Mouse (Mus musculus) midbrain, embryonic 13.5 days (tissue): ENCODE measurements around the gene Tspan6. TPM values are rescaled to one million over a fixed set of nuclear protein-coding genes. Genes with fewer than 3 reads are reported as not detected.

Experiments
- ATAC-seq: fragments of 200-750 bp; cut with Nextera tagmentation; 2 replicates; pipeline ENCODE4 v1.8.0; 2017; ENCODE audit warnings: mild to moderate bottlenecking, moderate TSS enrichment, moderate library complexity
- H3K27ac ChIP-seq: fragments of 300-500 bp; sonication (generic); 2 replicates; pipeline ENCODE4 v1.5.1; 2015; ENCODE audit warnings: inconsistent platforms, mild to moderate bottlenecking, moderate library complexity
- H3K27me3 ChIP-seq: fragments of 300-500 bp; sonication (generic); 2 replicates; pipeline ENCODE4 v1.6.1; 2015; ENCODE audit warnings: mild to moderate bottlenecking, inconsistent platforms
- H3K36me3 ChIP-seq: fragments of 300-500 bp; sonication (generic); 2 replicates; pipeline ENCODE4 v1.6.1; 2015; ENCODE audit warnings: mild to moderate bottlenecking, inconsistent platforms
- H3K4me1 ChIP-seq: fragments of 300-500 bp; sonication (generic); replicated peaks from 2 replicates; pipeline ENCODE4 v1.6.1; 2015; ENCODE audit warnings: inconsistent platforms
- H3K4me2 ChIP-seq: fragments of 300-500 bp; sonication (generic); replicated peaks from 2 replicates; pipeline ENCODE4 v1.6.1; 2015; ENCODE audit warnings: moderate library complexity, mild to moderate bottlenecking, inconsistent platforms
- H3K4me3 ChIP-seq: fragments of 300-500 bp; sonication (generic); replicated peaks from 2 replicates; pipeline ENCODE4 v1.5.1; 2015; ENCODE audit warnings: mild to moderate bottlenecking, inconsistent platforms
- H3K9ac ChIP-seq: fragments of 300-500 bp; sonication (generic); replicated peaks from 2 replicates; pipeline ENCODE4 v1.6.1; 2015; ENCODE audit warnings: mild to moderate bottlenecking, inconsistent platforms
- H3K9me3 ChIP-seq: fragments of 300-500 bp; sonication (generic); 2 replicates; pipeline ENCODE4 v1.6.1; 2016; ENCODE audit warnings: mild to moderate bottlenecking, inconsistent platforms
- WGBS: fragments of 180-500 bp; shearing (Covaris S2); methylation state at CpG from one replicate; pipeline ENCODE4 v1.1.7; 2015; 5-methylcytosine and 5-hydroxymethylcytosine counted together
- polyA plus RNA-seq: library from polyadenylated mRNA; unstranded; fragments of >200 nt; fragmentation: Nextera tagmentation; extraction: Ambion mirVana; gene quantifications from 2 replicates; pipeline ENCODE4 v1.2.1, GENCODE M21; 2015

Tspan6 gene
- polyA plus RNA-seq, 1 experiment from 2014 or later = 240 TPM

GRCm38 (mm10) chrX:133888111-133888510, 10.1 kb downstream of the Tspan6 start:
- ATAC-seq = no peak

GRCm38 (mm10) chrX:133887308-133887707, 10.9 kb downstream of the Tspan6 start:
- WGBS = 99% methylated on average over 3 of the region's 3 CpGs
- ATAC-seq = no peak
- Histone ChIP-seq H3K9ac (no peak overlapping the region), H3K4me3 (no peak overlapping the region), H3K27me3 (no peaks in the 10 kb centered on the region), H3K9me3 (no peaks in the 10 kb centered on the region), H3K27ac (no peak overlapping the region), H3K4me1 (no peaks in the 10 kb centered on the region), H3K36me3 (peaks cover 13% of the 10 kb centered on the region), H3K4me2 (no peak overlapping the region)

More at GRCm38 (mm10) chrX:133888111-133888510, 10.1 kb downstream of the Tspan6 start:
- no peak overlapping the region for H3K4me2 ChIP-seq
- H3K4me1 ChIP-seq = no peaks in the 10 kb centered on the region
- peaks cover 13% of the 10 kb centered on the region for H3K36me3 ChIP-seq
- 89% methylated on average over 5 of the region's 5 CpGs for WGBS
- H3K4me3 ChIP-seq = no peak overlapping the region
- no peaks in the 10 kb centered on the region for H3K9me3 ChIP-seq
- H3K9ac ChIP-seq = no peak overlapping the region
- H3K27ac ChIP-seq = no peak overlapping the region
- H3K27me3 ChIP-seq = no peaks in the 10 kb centered on the region

- Histone ChIP-seq H3K4me1 (no peaks in the 10 kb centered on the region), H3K9me3 (no peaks in the 10 kb centered on the region), H3K36me3 (no peaks in the 10 kb centered on the region), H3K27ac (no peak overlapping the region), H3K27me3 (no peaks in the 10 kb centered on the region), H3K4me3 (no peak overlapping the region), H3K9ac (no peak overlapping the region), H3K4me2 (no peak overlapping the region)
- no peak for ATAC-seq
- WGBS = 96% methylated on average over 6 of the region's 6 CpGs
Measured at GRCm38 (mm10) chrX:133869743-133870142, 28.5 kb downstream of the Tspan6 start.

- WGBS = 92% methylated on average over 4 of the region's 4 CpGs
- no peak for ATAC-seq
- no peaks in the 10 kb centered on the region for H3K9me3 ChIP-seq
Measured at GRCm38 (mm10) chrX:133853637-133854036, 44.6 kb downstream of the Tspan6 start.

GRCm38 (mm10) chrX:133850680-133851079, 47.5 kb downstream of the Tspan6 start, which contains the start of gene Tnmd:
TSS of gene Tnmd (plus strand) at chrX:133850980.
- 89% methylated on average over 5 of the region's 5 CpGs for WGBS

More at GRCm38 (mm10) chrX:133853637-133854036, 44.6 kb downstream of the Tspan6 start:
- Histone ChIP-seq H3K27me3 (no peaks in the 10 kb centered on the region), H3K4me2 (no peak overlapping the region), H3K27ac (no peak overlapping the region), H3K4me1 (no peaks in the 10 kb centered on the region), H3K36me3 (no peaks in the 10 kb centered on the region), H3K9ac (no peak overlapping the region), H3K4me3 (no peak overlapping the region)

More at GRCm38 (mm10) chrX:133850680-133851079, 47.5 kb downstream of the Tspan6 start, which contains the start of gene Tnmd:
- no peaks in the 10 kb centered on the region for H3K4me1 ChIP-seq
- H3K4me3 ChIP-seq = no peak within 1 kb of the TSS
- H3K9me3 ChIP-seq = no peaks in the 10 kb centered on the region
- H3K4me2 ChIP-seq = no peak within 1 kb of the TSS
- no peak within 1 kb of the TSS for H3K9ac ChIP-seq
- H3K27me3 ChIP-seq = no peaks in the 10 kb centered on the region
- no peak for ATAC-seq
- H3K36me3 ChIP-seq = no peaks in the 10 kb centered on the region
- H3K27ac ChIP-seq = no peak within 1 kb of the TSS

Other genes with a start within 250 kb of the Tspan6 start
- gene Pcdh19, start 209.4 kb downstream of the Tspan6 start, polyA plus RNA-seq = 14.4 and 15.2 TPM in 2 replicates
- gene Tnmd, start 47.4 kb downstream of the Tspan6 start, polyA plus RNA-seq = 0.53 and 0.96 TPM in 2 replicates
- 1.4 and 1.6 TPM in 2 replicates for gene Srpx2, start 10.0 kb upstream of the Tspan6 start, polyA plus RNA-seq
- 0.39 and 0.59 TPM in 2 replicates for gene Sytl4, start 83.4 kb upstream of the Tspan6 start, polyA plus RNA-seq
- gene Cstf2, start 160.8 kb upstream of the Tspan6 start, polyA plus RNA-seq = 65.8 and 66.8 TPM in 2 replicates